In the genomic region with DNA sequence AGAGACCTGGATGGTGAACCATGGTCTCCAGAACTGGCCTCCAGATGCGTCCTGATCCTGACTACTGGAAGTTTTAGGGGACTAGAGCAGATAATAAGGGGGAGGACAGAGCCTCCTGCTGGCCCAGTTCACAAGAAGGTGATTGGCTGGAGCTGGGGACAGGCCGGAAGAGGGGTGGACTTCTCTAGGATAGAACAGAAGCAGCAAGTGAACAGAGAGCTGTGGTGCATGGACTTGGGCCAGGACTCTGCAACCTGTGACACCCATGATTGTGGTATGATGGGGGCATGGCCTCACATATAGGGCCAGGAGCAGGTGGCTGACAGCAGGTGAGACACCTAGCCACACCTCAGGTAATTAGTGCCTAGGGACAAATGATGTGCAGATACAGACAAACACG, we compare ENCODE assay signal across 12 mouse cellular contexts. TPM values are rescaled to one million over a fixed set of nuclear protein-coding genes. Genes with fewer than 3 reads are reported as not detected.
DNase-seq lines count a peak whose midpoint lies in the region; ATAC-seq and TF ChIP-seq lines count a peak whose summit lies in the region.
"Had no signal": no experiment of that assay in that cellular context is flagged by ENCODE, and none has a peak within 500 bp of the region (broad histone marks: within the 10 kb centered on the region; RNA-seq: fewer than 3 reads in every experiment).

No protein-coding gene starts in this region.

- H3K4me2 ChIP-seq in limb, embryonic 14.5 days (replicated peaks; ENCODE audit: low read depth, low read length, severe bottlenecking): no peak overlapping the region
- peak overlapping the region; percentile 8; the same call in 1 of the 2 replicates for H3K4me2 ChIP-seq in intestine, embryonic 15.5 days (replicated peaks)
- no peak overlapping the region for H3K4me2 ChIP-seq in midbrain, embryonic 13.5 days (replicated peaks)
- H3K4me2 ChIP-seq: limb, embryonic 15.5 days had no signal

- H3K4me3 ChIP-seq in limb, embryonic 14.5 days (replicated peaks; ENCODE audit: low read length): no peak overlapping the region
- no peak overlapping the region for H3K4me3 ChIP-seq in limb, embryonic 10.5 days
- no peak overlapping the region for H3K4me3 ChIP-seq in intestine, embryonic 15.5 days (replicated peaks)
- no peak overlapping the region for H3K4me3 ChIP-seq in midbrain, embryonic 13.5 days (replicated peaks)
- H3K4me3 ChIP-seq: layer of hippocampus, adult 2 months; limb, embryonic 15.5 days had no signal

- H3K9ac ChIP-seq in limb, embryonic 14.5 days (ENCODE audit: low read depth, low read length, severe bottlenecking): no peak overlapping the region
- H3K9ac ChIP-seq in intestine, embryonic 15.5 days: no peak overlapping the region
- no peak overlapping the region for H3K9ac ChIP-seq in midbrain, embryonic 13.5 days (replicated peaks)
- H3K9ac ChIP-seq: limb, embryonic 15.5 days had no signal

- WGBS in limb, embryonic 14.5 days: 43% methylated on average over 3 of the region's 3 CpGs
- 52% methylated on average over 3 of the region's 3 CpGs for WGBS in limb, embryonic 10.5 days
- WGBS in intestine, embryonic 15.5 days: 47% methylated on average over 3 of the region's 3 CpGs
- WGBS in midbrain, embryonic 13.5 days: 45% methylated on average over 3 of the region's 3 CpGs

- peaks cover 38% of the 10 kb centered on the region for H3K4me1 ChIP-seq in limb, embryonic 14.5 days (ENCODE audit: control insufficient read depth, insufficient read depth, low read length)
- peaks cover 73% of the 10 kb centered on the region for H3K4me1 ChIP-seq in limb, embryonic 10.5 days
- H3K4me1 ChIP-seq in intestine, embryonic 15.5 days (replicated peaks): peaks cover 64% of the 10 kb centered on the region
- peaks cover 93% of the 10 kb centered on the region for H3K4me1 ChIP-seq in midbrain, embryonic 13.5 days (replicated peaks)

- DNase-seq in limb, embryonic 14.5 days (ENCODE audit: low spot score): no peak
- DNase-seq in limb, embryonic 10.5 days (ENCODE audit: low spot score): no peak
- peak; percentile 54 for DNase-seq in yolk sac, embryonic 10.5 days (ENCODE audit: low spot score)
- no peak for DNase-seq in cerebellum, adult 11-12 months
- DNase-seq: cerebellum, postnatal 10 days; gastrocnemius, postnatal 14 days had no signal

- no peak for ATAC-seq in limb, embryonic 14.5 days (ENCODE audit: low FRiP score, low read depth)
- peak; percentile 71 for ATAC-seq in intestine, embryonic 15.5 days
- ATAC-seq in midbrain, embryonic 13.5 days: no peak; the same call in 1 of the 2 replicates
- no peak for ATAC-seq in cerebellum, adult (ENCODE audit: insufficient number of reproducible peaks, low FRiP score, low TSS enrichment)
- ATAC-seq: activated CD4-positive, CD25-positive, alpha-beta regulatory T cell, adult 4 months had no signal

- H3K27me3 ChIP-seq in limb, embryonic 14.5 days (ENCODE audit: control insufficient read depth, insufficient read depth, low read length): no peaks in the 10 kb centered on the region
- H3K27me3 ChIP-seq in limb, embryonic 10.5 days (ENCODE audit: low read depth, poor library complexity, severe bottlenecking): no peaks in the 10 kb centered on the region
- H3K27me3 ChIP-seq in intestine, embryonic 15.5 days (replicated peaks): no peaks in the 10 kb centered on the region
- H3K27me3 ChIP-seq in midbrain, embryonic 13.5 days: no peaks in the 10 kb centered on the region
- H3K27me3 ChIP-seq: limb, embryonic 15.5 days had no signal

- TF ChIP-seq POLR2A in limb, embryonic 14.5 days (IDR thresholded peaks at IDR 0.05; ENCODE audit: borderline replicate concordance, extremely low read depth, insufficient read depth, insufficient read length): no peak

- H3K9me3 ChIP-seq in limb, embryonic 14.5 days (ENCODE audit: control insufficient read depth, low read length): no peaks in the 10 kb centered on the region
- H3K9me3 ChIP-seq in limb, embryonic 10.5 days (replicated peaks): no peaks in the 10 kb centered on the region
- no peaks in the 10 kb centered on the region for H3K9me3 ChIP-seq in intestine, embryonic 15.5 days
- no peaks in the 10 kb centered on the region for H3K9me3 ChIP-seq in midbrain, embryonic 13.5 days
- H3K9me3 ChIP-seq: limb, embryonic 15.5 days had no signal

- H3K27ac ChIP-seq in limb, embryonic 14.5 days (replicated peaks; ENCODE audit: low read depth, low read length): peak overlapping the region; percentile 28; the same call in 1 of the 2 replicates
- H3K27ac ChIP-seq in limb, embryonic 10.5 days: no peak overlapping the region
- peak overlapping the region; percentile 41 for H3K27ac ChIP-seq in intestine, embryonic 15.5 days
- H3K27ac ChIP-seq in midbrain, embryonic 13.5 days: peak overlapping the region; percentile 77
- H3K27ac ChIP-seq: layer of hippocampus, adult 2 months; limb, embryonic 15.5 days had no signal

- H3K36me3 ChIP-seq in limb, embryonic 14.5 days (ENCODE audit: control insufficient read depth, insufficient read depth, low read length): no peaks in the 10 kb centered on the region
- H3K36me3 ChIP-seq in limb, embryonic 10.5 days: peaks cover 5% of the 10 kb centered on the region; the same call in 1 of the 2 replicates
- no peaks in the 10 kb centered on the region for H3K36me3 ChIP-seq in intestine, embryonic 15.5 days
- no peaks in the 10 kb centered on the region for H3K36me3 ChIP-seq in midbrain, embryonic 13.5 days
- H3K36me3 ChIP-seq: limb, embryonic 15.5 days had no signal

RNA-seq across cellular contexts. Expression of gene Phf2, which starts 17.0 kb away (rescaled TPM):
- polyA plus RNA-seq in limb, embryonic 14.5 days (2012; rRNA removed): 40.3 and 41.9 TPM in 2 replicates
- 13.2 and 15.1 TPM in 2 replicates for polyA plus RNA-seq in limb, embryonic 14.5 days (2014; fragmentation: Nextera tagmentation; extraction: Ambion mirVana)
- 6.6 and 8.2 TPM in 2 replicates for polyA plus RNA-seq in limb, embryonic 10.5 days (2016; fragmentation: Nextera tagmentation; extraction: Ambion mirVana)
- polyA plus RNA-seq in intestine, embryonic 15.5 days (2015; fragmentation: Nextera tagmentation; extraction: Ambion mirVana): 5.5 and 6.3 TPM in 2 replicates
- polyA plus RNA-seq in midbrain, embryonic 13.5 days (2015; fragmentation: Nextera tagmentation; extraction: Ambion mirVana): 10.6 and 12.0 TPM in 2 replicates
